Mouse (Mus musculus) forebrain, postnatal 0 days (tissue): Measurements from ENCODE around the gene Lyzl4. TPM values are rescaled to one million over a fixed set of nuclear protein-coding genes. Genes with fewer than 3 reads are reported as not detected.

Experiments
- ATAC-seq: fragments of 200-750 bp; cut with Nextera tagmentation; 2 replicates; pipeline ENCODE4 v1.8.0; 2017; ENCODE audit warnings: mild to moderate bottlenecking, moderate library complexity
- DNase-seq: peaks from one replicate; pipeline ENCODE4 v3.0.0-alpha.2; 2015
- H3K27ac ChIP-seq: fragments of 300-500 bp; sonication (generic); 2 replicates; pipeline ENCODE4 v1.5.1; 2014; ENCODE audit warnings: low read depth, mild to moderate bottlenecking, antibody characterized with exemption, low read length, moderate library complexity, mixed read lengths
- H3K27me3 ChIP-seq: fragments of 300-500 bp; sonication (generic); 2 replicates; pipeline ENCODE4 v1.6.1; 2014; ENCODE audit warnings: mild to moderate bottlenecking, low read length, mixed read lengths; ENCODE audit not compliant: insufficient read depth
- H3K36me3 ChIP-seq: fragments of 300-500 bp; sonication (generic); 2 replicates; pipeline ENCODE4 v1.6.1; 2014; ENCODE audit warnings: mild to moderate bottlenecking, moderate library complexity; ENCODE audit not compliant: insufficient read depth
- H3K4me1 ChIP-seq: fragments of 300-500 bp; sonication (generic); 2 replicates; pipeline ENCODE4 v1.6.1; 2014; ENCODE audit warnings: antibody characterized with exemption; ENCODE audit not compliant: insufficient read depth
- H3K4me2 ChIP-seq: fragments of 300-500 bp; sonication (generic); 2 replicates; pipeline ENCODE4 v1.6.1; 2014; ENCODE audit warnings: low read depth, mild to moderate bottlenecking, moderate library complexity
- H3K4me3 ChIP-seq: fragments of 300-500 bp; sonication (generic); 2 replicates; pipeline ENCODE4 v1.5.1; 2014; ENCODE audit warnings: low read depth, low read length, mixed read lengths
- H3K9ac ChIP-seq: fragments of 300-500 bp; sonication (generic); 2 replicates; pipeline ENCODE4 v1.6.1; 2014; ENCODE audit warnings: mild to moderate bottlenecking
- H3K9me3 ChIP-seq: fragments of 300-500 bp; sonication (generic); 2 replicates; pipeline ENCODE4 v1.6.1; 2016; ENCODE audit warnings: low read length
- CTCF ChIP-seq: sonication (generic); IDR thresholded peaks from 2 replicates; pipeline ENCODE4 v1.5.1; 2016; ENCODE audit warnings: antibody characterized with exemption, control low read depth, low read depth
- WGBS: fragments of 180-500 bp; shearing (Covaris S2); extraction: QIAGEN DNeasy Blood & Tissue Kit; methylation state at CpG from one replicate; pipeline ENCODE4 v1.1.7; 2014; 5-methylcytosine and 5-hydroxymethylcytosine counted together
- polyA plus RNA-seq: library from polyadenylated mRNA; unstranded; fragments of >200 nt; fragmentation: Nextera tagmentation; extraction: Ambion mirVana; gene quantifications from 2 replicates; pipeline ENCODE4 v1.2.1, GENCODE M21; 2015
- total RNA-seq: library from RNA; depleted of rRNA; stranded (reverse); fragments of >200 nt; gene quantifications from 2 replicates; pipeline ENCODE4 v1.2.3, GENCODE M21; 2014; rRNA removed

Gene Lyzl4
- total RNA-seq (0.46 TPM in 1 of 2 replicates, not detected in the other), polyA plus RNA-seq (0.25 TPM in 1 of 2 replicates, not detected in the other)

DNA sequence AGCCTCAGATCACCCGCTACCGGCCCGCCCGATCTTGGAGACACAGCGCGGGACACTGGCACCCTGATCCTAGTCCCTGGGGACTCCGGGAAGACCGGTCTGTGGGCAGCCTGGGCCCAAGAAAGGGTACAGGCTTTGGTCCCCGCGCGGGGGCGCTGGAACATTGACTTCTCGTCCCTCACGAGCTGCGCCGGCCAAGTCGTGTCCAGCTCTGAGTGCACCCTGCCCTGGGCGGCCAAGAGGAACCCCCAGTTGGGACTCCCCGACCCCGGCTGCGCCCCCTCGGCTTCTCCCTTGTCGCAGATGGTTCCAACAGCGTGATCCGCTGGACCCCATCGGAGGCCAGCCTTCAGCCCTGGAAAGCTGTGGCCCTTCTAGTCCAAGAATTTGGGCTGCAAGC lies at the start of gene Lyzl4:
Gene Lyzl4 (minus strand): TSS at position 96 of the 400 bp plus-strand sequence.
- Histone ChIP-seq H3K9me3 (no peaks in the 10 kb centered on the region), H3K4me3 (peak within 1 kb of the TSS; percentile 53), H3K4me2 (peak within 1 kb of the TSS; percentile 87), H3K9ac (peak within 1 kb of the TSS; percentile 53), H3K36me3 (no peaks in the 10 kb centered on the region), H3K27ac (no peak within 1 kb of the TSS), H3K27me3 (peaks cover 14% of the 10 kb centered on the region), H3K4me1 (peaks cover 5% of the 10 kb centered on the region)
- peak; percentile 54 for ATAC-seq
- WGBS: 1% methylated on average over 26 of the region's 26 CpGs
- TF ChIP-seq CTCF: peak; percentile 55
- peak; percentile 61 for DNase-seq

- peaks cover 12% of the 10 kb centered on the region for H3K4me1 ChIP-seq
- H3K36me3 ChIP-seq: peaks cover 37% of the 10 kb centered on the region
- peak overlapping the region; percentile 43 for H3K4me2 ChIP-seq
- ATAC-seq (peak; percentile 36), DNase-seq (no peak)
- WGBS: 71% methylated on average over 7 of the region's 7 CpGs
- H3K9ac ChIP-seq: 0 out of 2 replicates have a peak overlapping the region, but pooled peaks have one; percentile 0
- no peak for TF ChIP-seq CTCF
- H3K27me3 ChIP-seq: no peaks in the 10 kb centered on the region
- no peaks in the 10 kb centered on the region for H3K9me3 ChIP-seq
- no peak overlapping the region for H3K4me3 ChIP-seq
- peak overlapping the region; percentile 86 for H3K27ac ChIP-seq
Measured at GRCm38 (mm10) chr9:121690734-121691133, 48.8 kb upstream of the Lyzl4 start.

DNA sequence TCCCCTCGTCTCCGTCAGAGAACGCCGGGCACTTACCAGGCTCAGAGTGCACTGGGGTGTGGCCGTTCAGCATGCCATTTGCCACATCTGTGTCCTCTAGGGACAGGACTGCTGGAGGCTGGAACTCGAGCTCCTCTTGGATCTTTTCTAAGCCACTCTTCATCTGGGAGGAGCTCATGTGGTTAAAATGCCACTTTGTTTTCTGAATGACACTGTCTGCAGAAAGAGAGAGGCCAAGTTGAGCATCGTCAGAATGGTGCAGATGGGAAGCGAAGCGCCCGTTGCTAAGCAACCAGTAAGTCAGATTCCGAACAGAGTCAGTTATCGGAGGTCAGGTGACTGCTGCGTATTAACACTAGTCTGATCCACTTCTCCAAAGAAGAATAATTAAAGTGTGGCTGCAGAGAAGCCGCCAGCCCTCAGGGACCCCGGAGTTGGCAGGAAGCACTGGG lies 48.3 kb upstream of the Lyzl4 start:
- Histone ChIP-seq H3K4me3 (peak overlapping the region; percentile 10; the same call in 1 of the 2 replicates), H3K27ac (peak overlapping the region; percentile 86), H3K9me3 (no peaks in the 10 kb centered on the region), H3K4me1 (peaks cover 12% of the 10 kb centered on the region), H3K9ac (peak overlapping the region; percentile 22), H3K36me3 (peaks cover 39% of the 10 kb centered on the region), H3K27me3 (no peaks in the 10 kb centered on the region), H3K4me2 (peak overlapping the region; percentile 43)
- no peak for TF ChIP-seq CTCF
- ATAC-seq: peak; percentile 96
- 27% methylated on average over 15 of the region's 15 CpGs for WGBS
- peak; percentile 84 for DNase-seq

DNA sequence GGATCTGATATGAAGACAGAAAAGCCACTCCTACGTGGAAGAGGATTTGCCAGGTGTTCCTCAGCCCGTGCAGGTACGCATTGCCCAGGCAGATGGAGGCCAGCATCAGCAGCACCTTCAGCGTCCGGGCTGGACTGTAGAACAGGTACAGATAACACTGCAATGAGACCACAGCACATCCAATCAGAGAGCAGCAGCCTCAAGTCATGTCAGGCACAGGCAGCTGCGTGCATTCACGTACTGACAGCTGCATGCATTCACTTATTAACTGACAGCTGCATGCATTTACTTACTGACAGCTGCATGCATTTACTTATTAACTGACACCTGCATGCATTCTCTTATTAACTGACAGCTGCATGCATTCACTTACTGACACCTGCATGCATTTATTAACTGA lies 42.8 kb upstream of the Lyzl4 start:
- no peaks in the 10 kb centered on the region for H3K9me3 ChIP-seq
- H3K27me3 ChIP-seq: no peaks in the 10 kb centered on the region
- H3K4me3 ChIP-seq: no peak overlapping the region
- H3K9ac ChIP-seq: no peak overlapping the region
- 84% methylated on average over 7 of the region's 7 CpGs for WGBS
- ATAC-seq (no peak), DNase-seq (no peak)
- H3K4me2 ChIP-seq: no peak overlapping the region
- TF ChIP-seq CTCF: no peak
- H3K27ac ChIP-seq: no peak overlapping the region
- peaks cover 53% of the 10 kb centered on the region for H3K36me3 ChIP-seq
- peaks cover 4% of the 10 kb centered on the region for H3K4me1 ChIP-seq

DNA sequence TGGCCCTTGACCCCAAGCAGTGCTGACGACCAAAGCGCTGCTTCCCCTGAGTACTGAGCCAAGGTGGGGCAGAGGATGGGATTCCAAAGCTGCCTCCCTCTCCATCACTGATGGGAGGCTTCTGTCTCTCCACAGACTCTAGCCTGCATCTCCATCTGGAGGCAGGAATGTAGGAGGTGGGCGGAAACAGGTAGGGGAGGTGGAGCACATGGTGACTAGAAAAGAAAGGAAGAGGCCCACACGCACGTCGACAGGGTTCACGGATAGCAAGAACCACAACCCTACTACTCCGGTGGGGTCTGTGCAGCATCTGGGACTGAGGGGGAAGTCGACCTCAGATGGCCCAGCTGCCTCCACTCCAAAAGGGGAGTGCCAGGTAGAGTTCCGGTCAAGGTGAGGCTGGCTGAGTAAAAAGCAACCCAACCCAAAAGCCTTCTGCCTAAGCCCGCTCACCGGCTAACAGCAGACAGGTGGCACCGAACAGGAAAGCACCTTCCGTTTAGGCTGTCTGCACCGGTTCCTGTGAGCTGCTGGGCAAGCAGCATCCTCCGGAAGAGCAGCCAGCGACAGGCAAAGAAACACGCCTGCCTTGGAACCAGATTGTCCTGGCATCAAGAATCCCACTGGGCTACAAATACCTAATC lies 40.3 kb upstream of the Lyzl4 start:
- DNase-seq (no peak), ATAC-seq (no peak)
- Histone ChIP-seq H3K9me3 (no peaks in the 10 kb centered on the region), H3K36me3 (peaks cover 38% of the 10 kb centered on the region), H3K27ac (no peak overlapping the region), H3K9ac (no peak overlapping the region), H3K4me1 (no peaks in the 10 kb centered on the region), H3K27me3 (no peaks in the 10 kb centered on the region), H3K4me3 (no peak overlapping the region), H3K4me2 (no peak overlapping the region)
- 79% methylated on average over 18 of the region's 18 CpGs for WGBS
- TF ChIP-seq CTCF: no peak

GRCm38 (mm10) chr9:121681191-121681590 lies 39.3 kb upstream of the Lyzl4 start:
- no peak for TF ChIP-seq CTCF
- WGBS: 81% methylated on average over 8 of the region's 8 CpGs
- Histone ChIP-seq H3K9ac (no peak overlapping the region), H3K36me3 (peaks cover 38% of the 10 kb centered on the region), H3K4me2 (no peak overlapping the region), H3K4me3 (no peak overlapping the region), H3K27me3 (no peaks in the 10 kb centered on the region), H3K4me1 (no peaks in the 10 kb centered on the region), H3K9me3 (no peaks in the 10 kb centered on the region), H3K27ac (no peak overlapping the region)
- DNase-seq (no peak), ATAC-seq (no peak)

DNA sequence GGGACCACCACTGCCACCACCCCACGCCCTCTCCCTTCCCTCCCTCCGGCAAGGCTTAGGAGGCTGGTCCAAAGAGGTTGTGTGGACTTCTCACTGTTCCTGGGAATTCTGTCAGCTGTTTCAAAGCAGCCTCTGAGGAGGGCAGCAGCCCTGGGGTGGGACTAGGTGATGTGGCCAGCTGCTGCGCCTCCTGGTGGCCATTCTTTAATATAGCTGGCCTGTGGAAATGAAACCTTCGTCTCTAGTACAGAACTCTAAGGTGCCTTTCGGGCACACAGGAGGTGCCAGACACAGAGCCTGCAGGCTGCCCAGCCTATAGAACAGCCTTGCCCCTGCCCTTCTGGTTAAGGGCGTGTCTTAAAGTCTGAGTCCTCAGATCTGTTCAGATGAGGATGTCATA lies 37.7 kb upstream of the Lyzl4 start:
- Histone ChIP-seq H3K27ac (no peak overlapping the region), H3K27me3 (no peaks in the 10 kb centered on the region), H3K9ac (no peak overlapping the region), H3K9me3 (no peaks in the 10 kb centered on the region), H3K4me1 (no peaks in the 10 kb centered on the region), H3K4me3 (no peak overlapping the region), H3K36me3 (peaks cover 24% of the 10 kb centered on the region), H3K4me2 (no peak overlapping the region)
- DNase-seq (peak; percentile 72), ATAC-seq (peak; percentile 81)
- peak; percentile 84 for TF ChIP-seq CTCF
- 24% methylated on average over 6 of the region's 6 CpGs for WGBS
